Mouse (Mus musculus) limb, embryonic 11.5 days (tissue): ENCODE measurements around the gene Cyp2c70. TPM values are rescaled to one million over a fixed set of nuclear protein-coding genes. Genes with fewer than 3 reads are reported as not detected.

ENCODE experiments used
- polyA plus RNA-seq: library from polyadenylated mRNA; unstranded; fragments of >200 nt; fragmentation: Nextera tagmentation; extraction: Ambion mirVana; gene quantifications from 2 replicates; pipeline ENCODE4 v1.2.1, GENCODE M21; 2014

Cyp2c70 gene
- polyA plus RNA-seq, 1 experiment from 2014 or later: not detected

Other genes starting within 250 kb of the Cyp2c70 start
- gene Cyp2c37, start 194.9 kb downstream of the Cyp2c70 start, polyA plus RNA-seq: not detected in 2 replicates
- not detected in 2 replicates for gene Cyp2c54, start 113.5 kb downstream of the Cyp2c70 start, polyA plus RNA-seq
- gene Cyp2c50, start 97.6 kb downstream of the Cyp2c70 start, polyA plus RNA-seq: not detected in 2 replicates
- 68.5 and 84.1 TPM in 2 replicates for gene Pdlim1, start 84.5 kb upstream of the Cyp2c70 start, polyA plus RNA-seq